Mouse (Mus musculus): ENCODE data around the gene Gm5128. TPM values are rescaled to one million over a fixed set of nuclear protein-coding genes. Genes with fewer than 3 reads are reported as not detected.
"Not testable (repeated sequence)": the region's sequence is repeated elsewhere in the genome, so short reads cannot be mapped to it uniquely, and the experiment has no call there.

Gene Gm5128
- not detected for total RNA-seq (2021)

DNA sequence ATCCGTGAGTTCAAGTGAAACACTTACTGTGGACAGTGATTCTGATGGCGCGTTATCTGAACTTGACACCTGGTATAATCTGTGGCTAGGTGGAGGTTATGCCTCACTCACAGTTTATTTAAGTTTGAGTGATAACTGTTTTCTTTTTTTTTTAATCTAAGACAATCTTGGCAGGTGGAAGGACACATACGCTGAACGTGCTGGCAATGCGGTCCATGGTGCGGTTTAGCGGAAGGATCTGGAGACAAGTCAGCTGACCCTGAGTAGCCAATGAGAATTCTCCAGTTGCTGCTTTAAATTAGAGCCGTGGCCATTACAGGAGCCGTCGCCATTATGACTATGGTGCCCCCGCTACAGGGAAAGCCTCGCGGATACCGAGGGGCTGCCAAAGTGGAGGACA, at the start of gene Gm5128:
TSS of gene Gm5128 (plus strand) at position 301 of the 400 bp plus-strand sequence.
- intact Hi-C loops (cut with DNase I); DNase-seq (ENCODE audit: low spot score in 2 of 2): not testable (repeated sequence)

DNA sequence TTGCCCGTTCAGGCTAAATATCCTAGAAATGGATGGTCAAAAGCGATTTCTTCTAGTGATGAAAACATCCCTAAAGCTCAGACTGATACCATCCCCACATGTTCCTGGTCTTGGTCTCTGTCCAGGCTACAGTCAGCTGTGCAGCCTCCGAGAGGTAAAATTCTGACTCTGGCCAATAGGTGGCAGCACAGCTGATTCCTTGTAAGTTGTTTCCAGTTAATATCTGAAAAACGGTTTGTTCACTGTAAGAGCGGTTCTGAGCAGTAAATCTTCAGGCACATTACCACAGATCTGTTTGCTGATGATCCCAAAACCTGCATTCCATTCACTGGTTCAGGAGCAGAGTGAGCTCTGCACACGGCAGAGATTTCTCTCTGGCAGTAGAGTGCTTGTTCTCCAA, 12.4 kb upstream of the Gm5128 start:
- DNase-seq (ENCODE audit: low spot score in 2 of 2); intact Hi-C loops (cut with DNase I): not testable (repeated sequence)

DNA sequence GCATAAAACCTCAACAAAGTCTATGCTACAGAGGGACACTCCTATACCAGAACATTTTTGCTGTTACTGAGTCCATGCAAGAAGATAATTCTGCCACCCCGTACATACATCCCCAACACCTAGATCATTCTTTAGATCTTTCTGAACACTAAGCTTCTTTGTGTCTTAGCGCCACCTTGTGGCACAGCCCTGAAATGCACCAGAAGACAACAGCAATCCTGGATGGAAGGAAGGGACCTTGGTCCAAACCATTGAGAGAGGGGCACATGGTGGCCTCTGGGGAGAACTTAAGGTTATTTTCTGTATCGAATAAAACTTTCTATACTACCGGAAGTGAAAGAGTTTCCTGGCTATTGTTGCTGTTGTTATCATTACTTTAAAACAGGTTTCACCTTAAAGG, 11.1 kb upstream of the Gm5128 start:
- DNase-seq (ENCODE audit: low spot score in 2 of 2); intact Hi-C loops (cut with DNase I): not testable (repeated sequence)

DNA sequence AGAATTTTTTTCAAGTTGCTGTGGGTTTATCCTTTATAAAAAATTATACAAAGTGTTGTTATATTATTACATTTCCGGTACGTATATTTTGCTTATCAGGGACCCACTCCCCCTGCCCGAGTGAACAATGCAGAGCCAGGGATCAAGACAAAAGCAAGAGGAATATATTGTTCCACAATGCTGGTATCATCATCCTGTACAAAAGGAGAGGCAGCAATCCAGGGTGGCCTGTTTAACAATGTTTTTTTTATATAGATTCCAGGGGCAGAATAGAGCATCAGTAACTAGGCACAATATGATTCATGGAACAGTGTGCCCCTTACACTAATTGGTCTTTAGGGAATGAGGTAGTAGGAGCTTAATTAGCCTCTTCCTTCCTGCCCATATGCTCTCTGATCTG, 30.5 kb downstream of the Gm5128 start:
- intact Hi-C loops (cut with DNase I); DNase-seq (ENCODE audit: low spot score in 2 of 2): not testable (repeated sequence)

DNA sequence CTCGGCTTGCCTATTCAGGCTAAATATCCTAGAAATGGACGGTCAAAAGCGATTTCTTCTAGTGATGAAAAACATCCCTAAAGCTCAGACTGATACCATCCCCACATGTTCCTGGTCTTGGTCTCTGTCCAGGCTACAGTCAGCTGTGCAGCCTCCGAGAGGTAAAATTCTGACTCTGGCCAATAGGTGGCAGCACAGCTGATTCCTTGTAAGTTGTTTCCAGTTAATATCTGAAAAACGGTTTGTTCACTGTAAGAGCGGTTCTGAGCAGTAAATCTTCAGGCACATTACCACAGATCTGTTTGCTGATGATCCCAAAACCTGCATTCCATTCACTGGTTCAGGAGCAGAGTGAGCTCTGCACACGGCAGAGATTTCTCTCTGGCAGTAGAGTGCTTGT, 48.1 kb downstream of the Gm5128 start:
- intact Hi-C loops (cut with DNase I): not testable (repeated sequence)
- peak in 1 of 2 experiments; percentile 0 for DNase-seq (ENCODE audit: low spot score in 2 of 2)

DNA sequence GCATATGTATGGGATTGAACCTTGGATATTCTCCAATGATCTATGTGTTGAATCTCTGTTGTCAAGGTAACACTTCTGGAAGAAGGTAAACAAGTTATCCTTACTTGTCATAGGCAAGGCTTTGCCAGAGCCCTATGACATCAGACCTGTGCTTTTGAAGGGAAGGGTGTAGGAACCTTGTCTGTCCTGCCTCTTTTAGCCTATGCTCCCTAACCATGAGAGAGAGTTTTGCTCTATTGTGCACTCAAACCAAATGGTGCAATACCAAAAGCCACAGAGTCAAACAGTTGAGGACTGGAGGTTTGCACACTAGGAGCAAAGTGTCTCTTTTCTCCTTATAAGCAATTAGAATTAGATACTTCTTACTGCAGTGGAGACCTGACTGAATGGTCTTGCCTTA, 48.7 kb downstream of the Gm5128 start:
- DNase-seq (ENCODE audit: low spot score in 2 of 2); intact Hi-C loops (cut with DNase I): not testable (repeated sequence)

DNA sequence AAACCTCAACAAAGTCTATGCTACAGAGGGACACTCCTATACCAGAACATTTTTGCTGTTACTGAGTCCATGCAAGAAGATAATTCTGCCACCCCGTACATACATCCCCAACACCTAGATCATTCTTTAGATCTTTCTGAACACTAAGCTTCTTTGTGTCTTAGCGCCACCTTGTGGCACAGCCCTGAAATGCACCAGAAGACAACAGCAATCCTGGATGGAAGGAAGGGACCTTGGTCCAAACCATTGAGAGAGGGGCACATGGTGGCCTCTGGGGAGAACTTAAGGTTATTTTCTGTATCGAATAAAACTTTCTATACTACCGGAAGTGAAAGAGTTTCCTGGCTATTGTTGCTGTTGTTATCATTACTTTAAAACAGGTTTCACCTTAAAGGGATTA, 49.4 kb downstream of the Gm5128 start:
- intact Hi-C loops (cut with DNase I); DNase-seq (ENCODE audit: low spot score in 2 of 2): not testable (repeated sequence)

Other genes with a start within 250 kb of the Gm5128 start
- gene Gm15023, start 195.7 kb upstream of the Gm5128 start, total RNA-seq (2021): not detected
- 100 to 1,000 TPM in 1 of 2 experiments, 10 to 100 TPM in 1; 83.8 to 106 TPM for gene Tceal6, start 162.6 kb upstream of the Gm5128 start, total RNA-seq (2021)
- gene Pramel3, start 71.0 kb upstream of the Gm5128 start, total RNA-seq (2021): not detected
- not detected for gene Gm7903, start 60.6 kb downstream of the Gm5128 start, total RNA-seq (2021)
- gene AV320801, start 121.3 kb downstream of the Gm5128 start, total RNA-seq (2021): not detected
- gene Nxf7, start 225.5 kb downstream of the Gm5128 start, total RNA-seq (2021): 1 to 10 TPM; 2.6 to 3.0 TPM